Comparison of ENCODE assay signal across 8 mouse cellular contexts in genomic region chr15:99890412-99891236, GRCm38 (mm10). TPM values are rescaled to one million over a fixed set of nuclear protein-coding genes. Genes with fewer than 3 reads are reported as not detected.
DNase-seq lines count a peak whose midpoint lies in the region; ATAC-seq and TF ChIP-seq lines count a peak whose summit lies in the region.

No protein-coding gene starts in this region.

- H3K9me3 ChIP-seq in embryonic facial prominence, embryonic 10.5 days, result no peaks in the 10 kb centered on the region
- no peaks in the 10 kb centered on the region for H3K9me3 ChIP-seq in limb, embryonic 14.5 days (ENCODE audit: control insufficient read depth, low read length)

- 53% methylated on average over 19 of the region's 19 CpGs for WGBS in embryonic facial prominence, embryonic 10.5 days
- WGBS in limb, embryonic 14.5 days, result 38% methylated on average over 19 of the region's 19 CpGs

- peak; percentile 35; the same call in 1 of the 2 replicates for ATAC-seq in limb, embryonic 14.5 days (ENCODE audit: low FRiP score, low read depth)

- H3K36me3 ChIP-seq in embryonic facial prominence, embryonic 10.5 days (replicated peaks), result no peaks in the 10 kb centered on the region
- H3K36me3 ChIP-seq in limb, embryonic 14.5 days (ENCODE audit: control insufficient read depth, insufficient read depth, low read length), result no peaks in the 10 kb centered on the region

- TF ChIP-seq POLR2A in limb, embryonic 14.5 days (IDR thresholded peaks at IDR 0.05; ENCODE audit: borderline replicate concordance, extremely low read depth, insufficient read depth, insufficient read length), result no peak

- intact Hi-C loops in gastrocnemius, adult 2 months (cut with DNase I), result no loop called here

- peak overlapping the region; percentile 64 for H3K4me3 ChIP-seq in gastrocnemius, adult 2 months
- no peak overlapping the region for H3K4me3 ChIP-seq in embryonic facial prominence, embryonic 10.5 days
- H3K4me3 ChIP-seq in limb, embryonic 14.5 days (replicated peaks; ENCODE audit: low read length), result no peak overlapping the region

- peak overlapping the region; percentile 73 for H3K27ac ChIP-seq in gastrocnemius, adult 2 months
- H3K27ac ChIP-seq in embryonic facial prominence, embryonic 10.5 days (replicated peaks), result no peak overlapping the region
- no peak overlapping the region for H3K27ac ChIP-seq in limb, embryonic 14.5 days (replicated peaks; ENCODE audit: low read depth, low read length)

- H3K9ac ChIP-seq in limb, embryonic 14.5 days (ENCODE audit: low read depth, low read length, severe bottlenecking), result no peak overlapping the region

- no peaks in the 10 kb centered on the region for H3K27me3 ChIP-seq in embryonic facial prominence, embryonic 10.5 days (replicated peaks; ENCODE audit: low read depth, poor library complexity, severe bottlenecking)
- no peaks in the 10 kb centered on the region for H3K27me3 ChIP-seq in limb, embryonic 14.5 days (ENCODE audit: control insufficient read depth, insufficient read depth, low read length)

- peaks cover 12% of the 10 kb centered on the region for H3K4me1 ChIP-seq in embryonic facial prominence, embryonic 10.5 days
- peaks cover 4% of the 10 kb centered on the region for H3K4me1 ChIP-seq in limb, embryonic 14.5 days (ENCODE audit: control insufficient read depth, insufficient read depth, low read length)

- H3K4me2 ChIP-seq in limb, embryonic 14.5 days (replicated peaks; ENCODE audit: low read depth, low read length, severe bottlenecking), result peak overlapping the region; percentile 20; the same call in 1 of the 2 replicates

- no peak for TF ChIP-seq CTCF in gastrocnemius, adult 2 months (IDR thresholded peaks at IDR 0.05)

- DNase-seq in gastrocnemius, adult 2 months, result peak; percentile 33
- no peak for DNase-seq in gastrocnemius, adult 18-20 months (ENCODE audit: low spot score)
- DNase-seq in embryonic facial prominence, embryonic 10.5 days (ENCODE audit: low spot score), result peak; percentile 19
- DNase-seq in limb, embryonic 14.5 days (ENCODE audit: low spot score), result no peak
- peak; percentile 21 for DNase-seq in ovary, postnatal 14 days (ENCODE audit: low spot score)
- no peak for DNase-seq in layer of hippocampus, adult 9-10 months (ENCODE audit: low spot score)
- no peak for DNase-seq in cerebellum, postnatal 4 days (ENCODE audit: low spot score in 2 of 2)
- DNase-seq in cerebellum, adult 9-10 months, result no peak

RNA-seq across cellular contexts. Expression of gene Lima1, which starts 15.4 kb away (rescaled TPM):
- total RNA-seq in gastrocnemius, adult 2 months (2021), result 1 to 10 TPM; 7.9 to 9.8 TPM
- total RNA-seq in gastrocnemius, adult 18-20 months (2021), result 10 to 100 TPM in 1 of 2 experiments, 1 to 10 TPM in 1; 5.6 to 11.2 TPM
- polyA plus RNA-seq in embryonic facial prominence, embryonic 10.5 days (2016; fragmentation: Nextera tagmentation; extraction: Ambion mirVana), result 62.3 and 65.4 TPM in 2 replicates
- polyA plus RNA-seq in limb, embryonic 14.5 days (2012; rRNA removed), result 65.9 and 81.2 TPM in 2 replicates
- 76.0 and 87.3 TPM in 2 replicates for polyA plus RNA-seq in limb, embryonic 14.5 days (2014; fragmentation: Nextera tagmentation; extraction: Ambion mirVana)

Comparison
In these comparisons a context has a peak if more than half of its experiments do, and no peak if none do; other contexts are left out.
1. DNase-seq: peak in gastrocnemius, adult 2 months (single experiment), embryonic facial prominence, embryonic 10.5 days (single experiment) and ovary, postnatal 14 days (single experiment); none in gastrocnemius, adult 18-20 months (single experiment), limb, embryonic 14.5 days (single experiment), layer of hippocampus, adult 9-10 months (single experiment), cerebellum, postnatal 4 days (0 of 2) and cerebellum, adult 9-10 months (single experiment).